Mouse (Mus musculus): ENCODE measurements at regions not wholly inside any gene's neighbourhood (a gene's known extent, or its start where the extent isn't known, plus 50 kb on each side); places are given as distances from the start of the nearest gene placed in this dataset.

DNA sequence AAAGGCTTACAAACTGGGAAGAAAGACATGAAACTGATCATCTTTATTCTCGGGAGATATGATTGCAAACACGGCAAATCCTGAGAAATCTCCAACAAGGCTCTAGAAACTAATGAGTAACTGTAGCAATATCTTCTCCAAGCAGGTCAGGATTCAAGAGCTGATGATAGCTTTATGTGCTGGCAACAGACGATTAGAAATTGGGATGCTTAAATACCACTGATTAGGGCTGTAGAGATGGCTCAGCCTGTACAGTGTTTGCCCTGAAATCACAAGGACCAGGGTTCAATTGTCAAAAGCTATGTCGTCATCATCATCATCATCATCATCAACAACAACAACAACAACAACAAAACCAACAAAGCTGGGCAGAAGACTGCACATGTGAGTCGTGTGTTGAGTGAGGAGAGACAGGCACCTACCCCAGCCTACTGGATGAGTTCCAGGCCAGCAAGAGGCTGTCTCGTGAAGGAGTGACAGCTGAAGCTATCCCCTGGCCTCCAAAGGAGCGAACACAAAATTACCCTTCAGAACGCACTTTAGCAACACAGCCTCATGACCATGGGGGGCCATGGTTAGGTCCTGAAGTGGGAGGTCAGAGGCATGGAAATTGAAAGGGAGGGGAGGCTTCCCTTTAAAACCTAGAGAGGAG is 225.0 kb downstream of the Tex36 start:
- no peak for DNase-seq (ENCODE audit: low spot score in 2 of 2)

DNA sequence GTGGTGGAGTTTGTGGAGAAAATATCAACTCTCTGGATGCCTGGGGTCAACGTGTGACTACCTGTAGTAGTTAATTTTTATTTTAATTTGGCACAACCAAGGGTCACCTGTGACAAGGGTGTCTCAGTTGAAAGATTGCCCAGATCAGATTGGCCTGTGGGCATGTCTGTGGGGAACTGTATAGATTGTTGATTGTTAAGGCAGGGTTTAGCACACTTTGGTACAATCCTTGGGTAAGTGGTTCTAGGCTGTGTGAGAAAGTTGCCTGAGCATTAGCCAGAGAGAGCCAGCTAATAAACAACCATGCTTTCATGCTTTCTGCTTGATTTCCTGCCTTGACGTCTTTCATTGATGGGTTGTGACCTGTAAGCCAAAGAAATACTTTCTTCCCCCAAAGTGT is 229.3 kb downstream of the Tex36 start:
- no peak for DNase-seq (ENCODE audit: low spot score in 2 of 2)

DNA sequence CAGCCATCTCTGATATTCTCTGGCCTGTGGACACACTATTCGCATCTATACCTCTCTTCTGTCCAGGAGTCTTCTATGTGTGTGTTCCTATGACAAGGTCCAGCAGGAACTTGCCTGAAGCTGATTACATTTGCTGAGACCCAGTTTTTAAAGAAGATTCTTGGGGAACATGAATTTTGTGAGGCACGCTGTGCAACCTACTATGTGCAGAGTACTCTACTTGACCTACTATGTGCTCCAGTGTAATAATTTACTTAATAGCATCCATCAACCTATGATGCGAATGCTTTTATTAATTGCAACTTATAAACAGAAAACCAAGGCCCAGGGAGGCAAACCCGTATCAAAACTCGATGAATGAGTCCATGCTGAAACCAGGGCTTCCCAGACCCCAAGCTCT is 231.4 kb downstream of the Tex36 start:
- DNase-seq (ENCODE audit: low spot score in 2 of 2), result no peak

DNA sequence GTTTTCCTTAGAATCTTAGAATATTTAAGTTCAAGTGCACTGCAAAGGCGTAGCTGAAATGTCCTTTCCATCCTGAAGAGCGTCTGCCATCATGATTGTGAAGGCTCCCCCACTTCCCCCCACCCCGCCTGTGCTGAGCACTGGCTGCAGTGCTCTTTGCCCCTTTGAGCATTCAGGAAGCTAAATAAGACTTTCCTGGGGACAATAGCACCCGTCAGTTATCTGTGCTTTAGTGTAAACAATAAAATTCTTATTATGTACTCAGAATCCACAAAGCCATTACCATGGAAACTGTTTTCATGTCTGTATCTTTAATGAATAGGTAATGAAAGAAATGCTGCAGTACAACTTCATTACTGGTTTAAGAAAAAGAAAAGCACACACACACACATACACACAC is 237.4 kb downstream of the Tex36 start:
- DNase-seq (ENCODE audit: low spot score in 2 of 2), result no peak

DNA sequence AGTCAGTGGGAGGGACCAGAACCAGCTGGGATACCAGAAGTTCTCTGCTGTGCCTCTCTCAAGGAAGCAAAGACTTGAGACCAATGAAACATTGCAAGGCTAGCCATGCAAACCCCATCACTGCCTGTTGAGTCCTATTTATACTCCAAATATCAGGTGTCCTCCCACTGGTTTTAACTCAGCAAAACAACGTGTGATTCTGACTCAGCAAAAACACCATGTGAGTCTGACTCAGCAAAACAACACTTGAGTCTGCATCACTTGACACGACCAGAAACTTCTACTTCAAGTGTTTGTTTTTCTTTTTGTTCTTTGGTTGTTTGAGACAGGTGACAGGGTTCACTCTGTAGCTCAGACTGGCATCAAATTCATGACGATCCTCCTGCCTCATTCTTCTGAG is 204.6 kb upstream of the Ctbp2 start:
- DNase-seq (ENCODE audit: low spot score in 2 of 2), result no peak

DNA sequence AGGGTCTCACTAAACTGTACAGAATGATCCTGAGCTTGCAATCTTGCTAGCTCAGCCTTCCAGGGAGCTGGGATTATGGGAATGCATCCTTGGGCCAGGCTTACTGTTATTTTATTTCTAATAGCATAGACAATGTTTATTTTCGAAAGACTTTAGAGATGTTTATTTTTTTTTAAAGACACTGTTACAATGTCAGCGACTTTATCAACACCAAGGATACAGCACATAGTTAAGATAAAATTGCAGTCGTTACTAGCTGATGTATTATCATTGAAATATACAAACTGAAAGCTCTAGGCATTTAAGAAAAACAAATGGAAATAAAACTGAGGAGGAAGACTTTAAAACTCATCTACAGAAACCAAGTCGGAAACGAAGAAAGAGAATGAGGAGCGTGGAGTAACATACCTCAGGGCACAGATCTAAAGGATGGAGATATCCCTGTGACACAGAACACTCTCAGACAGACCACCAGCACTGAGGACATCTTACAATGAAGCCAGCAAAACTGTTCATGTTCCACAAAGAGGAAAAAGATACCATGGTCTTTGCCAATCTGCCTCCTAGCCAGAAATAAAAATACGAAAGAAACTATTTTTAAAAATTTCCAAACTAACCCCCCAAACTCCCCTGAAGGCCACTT is 201.5 kb upstream of the Ctbp2 start:
- no peak for DNase-seq (ENCODE audit: low spot score in 2 of 2)

DNA sequence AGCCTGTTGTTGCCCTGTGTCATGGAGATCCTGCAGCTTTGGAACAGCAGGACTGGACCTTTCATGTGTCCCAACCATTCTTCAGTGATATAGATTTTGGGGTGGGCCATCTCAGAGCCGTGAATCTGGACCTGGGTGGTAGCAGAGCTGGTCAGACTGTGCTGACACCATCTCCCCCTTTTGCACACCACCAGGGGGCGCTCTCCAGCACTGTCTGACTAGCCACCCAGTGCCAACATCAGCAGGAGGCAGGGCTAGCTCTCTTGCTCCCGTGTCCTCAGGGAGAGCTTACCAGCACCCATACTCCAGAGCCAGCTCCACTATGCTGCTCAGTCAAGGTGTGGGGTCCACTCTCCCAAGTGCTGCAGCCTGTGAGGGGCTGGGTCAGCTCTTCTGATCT is 199.8 kb upstream of the Ctbp2 start:
- DNase-seq (ENCODE audit: low spot score in 2 of 2), result no peak

DNA sequence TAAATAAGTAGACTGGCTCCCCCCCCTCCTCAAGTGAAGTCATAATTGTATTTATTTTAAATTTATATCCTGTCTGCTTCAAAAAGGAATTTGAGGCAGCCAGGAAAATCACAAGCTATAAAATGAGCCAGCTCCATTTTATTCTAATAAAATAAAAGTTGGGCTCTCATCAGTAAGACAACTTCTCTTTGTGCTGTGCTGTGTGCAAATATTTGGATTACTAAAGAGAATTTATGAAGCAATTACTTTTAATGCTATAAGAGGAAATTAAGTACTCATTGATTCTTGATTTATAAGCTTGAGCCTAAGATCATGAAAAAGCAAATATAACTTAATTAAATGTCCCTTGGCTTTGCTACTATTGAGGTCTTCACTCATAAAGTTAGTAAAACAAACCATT is 193.4 kb upstream of the Ctbp2 start:
- no peak for DNase-seq (ENCODE audit: low spot score in 2 of 2)

DNA sequence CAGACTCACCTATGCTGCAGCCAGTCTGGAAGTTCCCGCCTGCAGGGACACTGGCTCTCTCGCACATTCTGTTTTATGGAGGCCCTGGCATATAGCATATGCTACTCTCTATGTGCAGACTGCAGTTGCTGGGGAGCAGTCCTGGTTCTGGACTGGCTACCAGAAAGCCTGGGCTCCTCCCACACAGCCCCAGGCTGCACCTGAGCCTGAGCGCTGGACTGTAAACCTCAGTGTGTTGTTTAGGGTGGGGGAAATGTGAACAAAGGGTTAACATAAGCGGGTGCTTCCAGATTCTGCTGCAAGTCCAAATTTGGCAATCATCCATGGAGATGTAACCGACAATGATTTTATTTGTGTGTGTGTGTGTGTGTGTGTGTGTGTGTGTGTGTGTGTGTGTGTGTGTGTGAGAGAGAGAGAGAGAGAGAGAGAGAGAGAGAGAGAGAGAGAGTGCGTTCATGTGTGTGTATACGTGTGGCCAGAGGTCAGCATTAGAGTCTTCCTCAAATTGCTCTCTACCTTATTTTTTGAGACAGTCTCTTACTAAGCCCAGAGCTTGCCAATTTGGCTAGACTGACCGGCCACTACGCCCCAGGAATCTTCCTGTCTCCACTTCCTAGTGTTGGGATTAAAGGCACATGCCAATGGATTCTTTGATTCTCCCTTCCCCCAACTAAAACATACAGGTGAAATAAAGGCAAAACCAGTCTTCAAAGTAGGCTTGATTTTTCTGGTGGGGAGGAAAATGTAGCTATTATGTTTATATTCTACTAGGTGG is 192.7 kb upstream of the Ctbp2 start:
- no peak for DNase-seq (ENCODE audit: low spot score in 2 of 2)

DNA sequence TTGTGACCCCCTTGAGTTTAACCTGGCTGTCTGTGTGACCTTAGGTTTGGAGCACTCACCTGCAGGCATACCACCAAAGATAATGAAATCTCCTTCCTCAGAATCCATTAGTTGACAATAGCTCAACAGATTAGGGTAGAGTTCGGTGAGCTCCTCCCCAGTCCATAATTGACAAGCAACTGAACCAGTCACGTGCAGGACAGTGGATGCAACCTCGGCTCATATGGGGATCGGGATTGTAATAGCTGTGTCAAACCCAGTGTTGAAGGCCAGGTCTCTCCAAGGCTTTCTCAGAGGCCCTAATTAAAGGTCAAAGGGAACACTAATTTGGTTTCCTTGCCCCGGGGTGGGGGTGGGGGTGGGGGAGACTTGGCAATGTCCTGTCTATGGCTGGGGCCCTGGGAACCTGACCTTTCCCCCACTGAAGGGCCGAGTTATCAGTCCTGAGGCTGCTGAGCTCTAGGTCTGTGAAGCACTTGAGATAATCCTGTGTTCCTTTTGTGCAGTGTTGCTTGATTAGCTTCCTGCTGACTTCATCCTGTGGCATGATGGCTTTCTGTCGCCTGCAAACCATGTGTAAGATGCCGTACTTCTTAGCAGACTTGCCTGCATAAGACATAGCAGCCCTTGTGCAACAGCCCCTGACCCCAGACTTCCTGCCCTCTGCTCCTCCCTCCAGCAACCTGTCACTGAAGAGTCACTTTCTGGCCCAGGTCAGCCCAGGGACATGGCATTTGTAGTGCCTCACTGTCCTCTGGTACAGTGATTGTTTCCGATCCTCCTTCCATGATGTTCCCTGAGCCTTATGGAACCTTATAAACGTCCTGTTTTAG is 191.3 kb upstream of the Ctbp2 start:
- no peak for DNase-seq (ENCODE audit: low spot score in 2 of 2)

DNA sequence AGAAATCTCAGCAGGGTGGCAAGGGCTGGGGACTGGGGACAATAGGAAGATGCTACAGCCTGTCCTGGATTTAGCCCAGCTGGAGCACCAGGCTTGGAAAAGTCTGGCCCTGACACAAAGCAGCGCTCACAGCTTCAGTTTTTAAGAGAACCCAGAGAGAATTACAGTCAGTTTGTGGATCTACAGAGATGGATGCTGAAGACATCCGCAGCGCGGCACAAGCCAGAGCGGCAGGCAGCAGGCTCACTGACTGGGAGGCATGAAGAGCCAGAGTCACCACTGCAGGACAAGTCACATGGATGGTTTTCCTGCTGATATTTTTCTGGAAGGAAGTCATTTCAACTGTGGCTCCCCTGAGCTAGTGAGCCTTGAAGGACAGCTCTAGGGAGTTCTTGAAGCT is 189.0 kb upstream of the Ctbp2 start:
- DNase-seq (ENCODE audit: low spot score in 2 of 2), result no peak

DNA sequence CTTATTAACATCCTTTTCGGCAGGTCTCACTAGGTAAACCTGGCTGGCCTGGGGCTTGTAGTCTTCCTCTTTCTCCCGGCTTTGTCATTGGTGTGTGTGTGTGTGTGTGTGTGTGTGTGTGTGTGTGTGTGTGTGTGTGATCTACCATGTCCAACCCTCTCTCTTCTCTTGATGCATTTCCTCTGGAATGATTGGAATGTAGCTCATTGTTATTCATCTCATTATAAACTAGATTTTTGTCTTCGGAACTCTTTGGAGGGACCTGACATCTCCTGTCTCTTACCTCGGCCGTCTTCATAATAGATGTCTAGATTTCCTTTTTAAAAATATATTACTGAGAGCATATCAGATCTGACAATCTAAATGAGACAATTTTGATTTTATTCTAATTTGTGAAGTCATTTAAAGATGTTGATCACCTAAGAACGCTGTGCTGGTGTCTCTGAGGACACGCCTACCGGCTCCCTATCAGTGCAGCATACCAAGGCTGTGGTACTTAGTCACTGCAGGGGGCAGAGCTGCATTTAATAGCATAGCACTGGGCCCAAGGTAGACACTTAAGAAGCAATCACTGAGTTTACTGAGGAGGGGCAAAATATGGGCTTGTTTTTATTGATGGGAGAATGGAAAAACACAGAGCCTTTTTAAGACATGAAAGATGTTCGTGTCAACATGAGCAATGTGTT is 187.1 kb upstream of the Ctbp2 start:
- no peak for DNase-seq (ENCODE audit: low spot score in 2 of 2)

DNA sequence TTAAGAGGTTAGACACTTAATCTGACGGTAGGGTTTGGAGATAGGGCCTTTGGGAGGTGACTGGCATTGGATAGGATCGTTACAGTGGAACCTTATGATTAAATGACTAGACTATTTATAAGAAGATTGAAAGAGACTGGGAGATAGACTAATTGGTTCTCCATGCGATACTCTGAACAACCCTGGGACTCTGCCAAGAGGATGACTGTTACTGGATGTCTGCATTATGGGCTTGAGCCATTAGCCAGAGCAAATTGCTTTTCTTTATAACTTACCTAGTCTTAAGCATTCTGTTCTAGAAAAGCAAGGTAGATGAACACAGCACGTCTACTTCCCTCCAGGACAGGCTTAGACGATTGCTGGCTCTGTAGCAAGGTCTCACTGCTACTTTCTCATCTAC is 180.3 kb upstream of the Ctbp2 start:
- DNase-seq (ENCODE audit: low spot score in 2 of 2), result no peak

DNA sequence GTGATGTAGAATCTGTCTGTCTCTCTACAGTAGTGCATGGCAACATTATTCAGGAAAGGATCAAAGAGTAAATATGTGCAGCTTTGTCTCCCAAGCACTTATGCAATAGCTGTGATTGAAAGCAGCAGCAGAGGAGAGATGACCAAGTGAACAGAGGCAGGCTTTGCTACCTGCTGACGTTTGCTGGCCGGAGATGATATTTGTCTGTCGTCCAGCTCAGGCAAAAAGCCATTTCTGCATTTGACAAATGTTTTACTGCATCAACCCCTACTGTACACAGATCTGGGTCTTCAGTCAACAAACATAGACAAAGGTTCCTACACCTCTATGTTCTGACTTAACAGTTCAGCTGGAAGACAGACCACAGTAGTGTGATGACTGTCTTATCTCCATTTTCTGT is 166.3 kb upstream of the Ctbp2 start:
- DNase-seq (ENCODE audit: low spot score in 2 of 2), result no peak

DNA sequence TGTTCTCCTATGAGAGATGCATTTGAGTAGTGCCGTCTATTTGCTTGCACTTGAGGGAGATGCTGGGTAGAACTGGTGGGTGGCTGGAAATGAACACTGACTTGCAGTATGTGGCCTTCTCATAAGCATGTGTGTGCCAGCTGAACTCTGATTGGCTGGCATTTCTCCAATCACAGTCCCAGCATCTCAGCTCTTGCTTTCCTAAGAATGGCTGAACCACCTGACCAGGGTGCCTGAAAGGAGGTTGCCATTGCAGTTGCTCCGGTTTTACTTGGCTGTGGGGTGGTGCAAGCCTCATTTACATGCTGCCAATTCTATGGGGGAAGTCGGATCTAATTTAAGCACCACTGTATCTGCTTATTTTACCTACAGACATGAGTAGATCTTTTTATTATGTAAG is 164.1 kb upstream of the Ctbp2 start:
- peak; percentile 18 to 58 for DNase-seq (ENCODE audit: low spot score in 2 of 2)

DNA sequence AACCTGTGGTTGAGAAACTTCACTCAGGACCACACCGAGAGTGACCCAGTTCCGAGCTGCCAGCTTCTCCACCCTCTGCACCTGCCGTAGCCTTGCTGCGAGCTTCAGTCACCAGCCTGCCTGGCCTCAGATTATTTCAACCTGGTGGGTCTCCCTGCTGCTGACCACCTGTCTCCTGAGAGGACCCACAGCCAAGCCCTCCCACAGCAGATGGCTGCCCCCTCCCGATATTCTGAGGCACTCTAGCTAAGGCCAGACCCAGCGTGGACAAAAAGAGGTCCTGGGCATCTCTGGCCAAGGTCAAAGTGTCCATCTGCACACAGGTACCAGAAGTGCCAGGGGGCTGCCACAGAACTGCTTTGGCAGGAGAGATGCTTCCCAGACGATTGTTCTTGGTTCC is 162.7 kb upstream of the Ctbp2 start:
- DNase-seq (ENCODE audit: low spot score in 2 of 2), result no peak

DNA sequence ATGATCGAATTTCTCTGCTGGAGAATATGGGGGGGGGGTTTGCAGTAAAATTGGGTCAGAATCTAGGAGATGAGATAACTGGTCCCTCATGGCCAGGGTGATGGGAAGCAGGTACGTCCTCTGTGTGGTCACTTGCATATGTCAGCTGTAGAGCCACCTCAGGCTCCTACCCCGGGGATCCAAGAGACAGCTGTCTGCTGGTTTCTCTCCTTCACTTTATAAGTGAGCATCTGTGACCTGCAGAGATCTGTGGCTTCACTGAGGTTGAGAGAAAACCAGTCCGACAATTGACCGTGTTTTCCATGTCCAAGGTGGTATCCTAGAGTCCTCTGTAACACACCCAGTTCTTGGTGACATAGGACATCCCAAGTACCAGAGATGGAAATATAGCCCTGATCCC is 162.1 kb upstream of the Ctbp2 start:
- DNase-seq (ENCODE audit: low spot score in 2 of 2), result no peak

DNA sequence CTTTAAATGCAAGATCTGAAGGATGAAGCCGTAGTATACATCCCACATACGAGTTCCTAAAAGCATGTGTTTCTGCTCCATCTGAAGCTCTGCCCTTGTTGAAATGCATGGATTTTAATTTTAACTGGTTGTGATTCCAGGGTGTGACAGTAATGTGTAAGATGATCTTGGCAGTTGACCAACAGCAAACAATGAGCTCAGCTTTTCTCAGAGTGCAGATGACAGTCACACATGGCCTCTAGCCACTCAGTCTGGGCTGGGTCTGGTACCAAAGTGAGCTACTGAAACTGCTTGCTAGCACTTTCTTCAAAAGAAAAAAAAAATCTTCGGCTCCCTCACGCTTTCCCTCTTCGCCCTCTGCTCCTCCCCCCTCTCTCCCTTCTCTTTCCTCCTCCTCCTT is 138.0 kb upstream of the Ctbp2 start:
- DNase-seq (ENCODE audit: low spot score in 2 of 2), result no peak

DNA sequence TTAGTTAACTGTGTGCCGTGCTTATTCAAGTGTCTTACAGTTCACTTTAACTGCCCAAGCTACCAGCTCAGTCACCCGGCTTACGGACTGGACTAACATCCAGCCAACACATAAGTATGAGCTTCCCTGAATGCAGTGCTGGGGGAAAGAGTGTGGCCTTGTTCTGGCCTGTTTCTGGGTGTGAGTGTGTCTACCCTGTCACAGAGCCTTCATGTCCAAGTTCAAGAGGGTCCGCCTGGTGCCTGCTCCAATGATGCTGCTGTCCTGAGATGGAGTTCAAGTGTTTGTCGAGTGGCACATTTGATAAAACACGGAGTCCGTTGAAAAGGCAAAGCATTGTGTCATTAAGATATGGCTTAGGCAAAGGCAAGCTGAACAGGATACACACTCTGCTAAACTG is 135.0 kb upstream of the Ctbp2 start:
- DNase-seq (ENCODE audit: low spot score in 2 of 2), result no peak

DNA sequence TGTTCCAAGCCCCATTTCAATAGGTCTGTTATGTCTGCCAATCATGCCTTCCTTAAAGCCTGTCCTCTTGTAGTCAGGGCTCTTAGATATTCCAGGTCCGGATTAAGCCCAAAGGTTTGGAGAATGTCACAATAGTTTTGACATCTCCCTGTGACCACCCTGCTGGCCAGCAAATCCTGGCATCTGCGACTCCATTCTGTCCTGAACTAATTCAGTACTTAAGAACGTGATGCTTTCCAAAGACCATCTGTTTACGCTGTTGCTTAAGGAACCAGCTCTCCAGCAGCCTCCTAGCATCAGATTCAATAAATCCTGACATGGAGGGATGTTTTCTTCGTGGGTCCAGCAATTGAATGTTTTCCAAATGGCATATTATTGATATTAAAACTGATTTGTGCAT is 132.7 kb upstream of the Ctbp2 start:
- DNase-seq (ENCODE audit: low spot score in 2 of 2), result no peak

DNA sequence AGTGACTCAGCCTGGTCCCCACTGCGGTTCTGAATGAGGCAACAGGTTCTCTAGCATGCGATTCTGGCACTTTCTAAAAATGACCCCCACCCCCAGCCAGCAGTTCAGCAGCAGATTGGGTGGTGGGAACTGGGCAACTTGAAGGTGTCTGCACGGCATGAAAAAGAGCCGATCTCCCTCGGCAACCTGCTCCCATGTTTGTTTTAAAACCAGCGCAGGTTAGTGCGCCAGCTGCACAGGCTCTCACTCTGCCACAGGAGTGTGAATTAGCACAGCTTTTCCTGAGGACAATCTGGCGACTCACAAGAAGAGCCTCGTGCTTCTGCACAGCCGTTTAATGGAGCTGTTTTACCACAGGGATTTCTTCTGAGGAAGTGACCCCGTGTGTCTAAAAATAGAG is 120.4 kb upstream of the Ctbp2 start:
- peak; percentile 63 to 67 for DNase-seq (ENCODE audit: low spot score in 2 of 2)

DNA sequence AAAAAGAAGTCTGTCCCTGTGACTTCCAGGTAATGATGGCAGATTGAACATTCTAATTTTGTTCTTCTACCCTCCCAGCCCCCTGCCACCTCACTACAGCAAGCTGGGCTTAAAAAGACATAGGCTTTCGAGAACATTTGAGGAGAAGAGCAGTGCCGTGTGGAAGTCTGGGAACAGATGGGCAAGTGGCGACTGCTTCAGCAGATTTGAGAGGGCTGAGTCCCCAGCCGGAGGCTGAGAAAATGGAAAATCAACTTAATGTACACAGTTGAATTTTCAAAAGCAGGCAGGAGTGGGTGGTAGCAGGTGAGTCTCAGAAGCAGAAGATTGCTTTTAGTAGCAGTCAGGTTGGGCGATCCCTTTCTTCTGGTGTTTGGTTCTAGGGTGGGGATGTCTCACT is 110.2 kb upstream of the Ctbp2 start:
- DNase-seq (ENCODE audit: low spot score in 2 of 2), result peak; percentile 6 to 34
